Mouse (Mus musculus) CH12.LX (cell line): ENCODE results near the gene Tspo2. TPM values are rescaled to one million over a fixed set of nuclear protein-coding genes. Genes with fewer than 3 reads are reported as not detected.

ENCODE experiments used
- DNase-seq: peaks from one replicate; pipeline ENCODE4 v3.0.0-alpha.2; 2013; ENCODE audit errors: extremely low read depth
- H3K27ac ChIP-seq: 2 replicates; pipeline ENCODE4 v1.5.1; 2012; ENCODE audit warnings: low read depth, mild to moderate bottlenecking, control low read depth, moderate library complexity; ENCODE audit not compliant: insufficient read depth
- H3K27me3 ChIP-seq: replicated peaks from 2 replicates; pipeline ENCODE3; 2012; ENCODE audit warnings: inconsistent platforms
- H3K36me3 ChIP-seq, 2 experiments: replicated peaks in 1 of 2; 2 replicates each; pipeline versions ENCODE3 to v1.6.1; 2012; ENCODE audit warnings: inconsistent platforms in 1 of 2, low read length in 1 of 2, mild to moderate bottlenecking in 1 of 2, mixed read lengths in 1 of 2, moderate library complexity in 1 of 2; ENCODE audit not compliant: control insufficient read depth in 1 of 2, insufficient read depth in 1 of 2
- H3K4me1 ChIP-seq, 2 experiments: 2 replicates each; pipeline ENCODE4 v1.6.1; 2012; ENCODE audit warnings: inconsistent platforms in 1 of 2, moderate library complexity in 1 of 2; ENCODE audit not compliant: insufficient read depth in 2 of 2, control insufficient read depth in 1 of 2
- H3K4me2 ChIP-seq: 2 replicates; pipeline ENCODE4 v1.6.1; 2012; ENCODE audit warnings: low read depth, mild to moderate bottlenecking, control low read depth; ENCODE audit not compliant: poor library complexity, insufficient read depth, severe bottlenecking
- H3K4me3 ChIP-seq, 3 experiments: fragments of 150-350 bp in 1 of 3; sonication (generic) in 1 of 3; replicated peaks in 1 of 3; 2 replicates each; pipeline versions ENCODE3 to v1.5.1; 2011 to 2012; ENCODE audit warnings: low read depth in 2 of 3, low read length in 2 of 3, mild to moderate bottlenecking in 2 of 3, moderate library complexity in 2 of 3, control low read depth in 1 of 3, improper control_type of control experiment in 1 of 3, inconsistent platforms in 1 of 3, mixed read lengths in 1 of 3; ENCODE audit not compliant: poor library complexity in 1 of 3
- H3K79me2 ChIP-seq: replicated peaks from 2 replicates; pipeline ENCODE4 v1.6.1; 2012; ENCODE audit warnings: mild to moderate bottlenecking, moderate library complexity; ENCODE audit not compliant: control insufficient read depth, poor library complexity, insufficient read depth, severe bottlenecking; ENCODE audit errors: extremely low read depth
- H3K9ac ChIP-seq: 2 replicates; pipeline ENCODE4 v1.6.1; 2012; ENCODE audit warnings: low read depth, mild to moderate bottlenecking, control low read depth, moderate library complexity; ENCODE audit not compliant: insufficient read depth
- H3K9me3 ChIP-seq: replicated peaks from 2 replicates; pipeline ENCODE3; 2012; ENCODE audit warnings: low read length, inconsistent platforms, mixed read lengths
- BHLHE40 ChIP-seq: IDR thresholded peaks from 2 replicates; pipeline ENCODE4 v1.6.1; 2011; ENCODE audit warnings: mild to moderate bottlenecking, low read depth, low read length, improper control_type of control experiment
- CHD1 ChIP-seq: IDR thresholded peaks from 2 replicates; pipeline ENCODE4 v1.6.1; 2012; ENCODE audit warnings: low read depth, low read length, improper control_type of control experiment, inconsistent platforms
- CHD2 ChIP-seq: IDR thresholded peaks from 2 replicates; pipeline ENCODE4 v1.6.1; 2011; ENCODE audit warnings: low read length, improper control_type of control experiment
- CTCF ChIP-seq, 2 experiments: IDR thresholded peaks in 1 of 2; conservative IDR thresholded peaks in 1 of 2; 2 replicates each; pipeline ENCODE4 v1.5.1; 2011 to 2012; ENCODE audit warnings: low read depth in 2 of 2, low read length in 2 of 2, improper control_type of control experiment in 1 of 2, inconsistent platforms in 1 of 2, mild to moderate bottlenecking in 1 of 2, moderate library complexity in 1 of 2
- GABPA ChIP-seq: IDR thresholded peaks from 2 replicates; pipeline ENCODE4 v1.6.1; 2012; ENCODE audit warnings: low read depth, low read length, improper control_type of control experiment, inconsistent platforms; ENCODE audit not compliant: insufficient replicate concordance
- MEF2A ChIP-seq: IDR thresholded peaks from 2 replicates; pipeline ENCODE4 v1.6.1; 2014; ENCODE audit warnings: low read depth, mild to moderate bottlenecking, inconsistent platforms, low read length, improper control_type of control experiment, borderline replicate concordance
- MXI1 ChIP-seq: IDR thresholded peaks from 2 replicates; pipeline ENCODE4 v1.6.1; 2011; ENCODE audit warnings: mild to moderate bottlenecking, low read depth, low read length, improper control_type of control experiment
- NELFE ChIP-seq: IDR thresholded peaks from 2 replicates; pipeline ENCODE4 v1.6.1; 2011; ENCODE audit warnings: low read depth, low read length, improper control_type of control experiment
- PAX5 ChIP-seq: IDR thresholded peaks from 2 replicates; pipeline ENCODE4 v1.6.1; 2012; ENCODE audit warnings: low read length, inconsistent platforms, mixed read lengths
- POLR2A ChIP-seq: IDR thresholded peaks from 2 replicates; pipeline ENCODE4 v1.6.1; 2011; ENCODE audit warnings: low read depth, mild to moderate bottlenecking, improper control_type of control experiment, low read length
- POLR2AphosphoS2 ChIP-seq: IDR thresholded peaks from 2 replicates; pipeline ENCODE4 v1.6.1; 2011; ENCODE audit warnings: low read depth, low read length, improper control_type of control experiment
- RAD21 ChIP-seq: IDR thresholded peaks from 2 replicates; pipeline ENCODE4 v1.6.1; 2011; ENCODE audit warnings: low read depth, mild to moderate bottlenecking, low read length, improper control_type of control experiment, moderate library complexity
- TCF12 ChIP-seq: IDR thresholded peaks from 2 replicates; pipeline ENCODE4 v1.6.1; 2014; ENCODE audit warnings: low read depth, mild to moderate bottlenecking, inconsistent platforms, low read length, improper control_type of control experiment
- UBTF ChIP-seq: IDR thresholded peaks from 2 replicates; pipeline ENCODE4 v1.6.1; 2012; ENCODE audit warnings: low read depth, mild to moderate bottlenecking, inconsistent platforms, low read length, improper control_type of control experiment, moderate library complexity
- USF1 ChIP-seq: IDR thresholded peaks from 2 replicates; pipeline ENCODE4 v1.6.1; 2014; ENCODE audit warnings: low read depth, mild to moderate bottlenecking, inconsistent platforms, low read length, improper control_type of control experiment
- ZMIZ1 ChIP-seq: IDR thresholded peaks from 2 replicates; pipeline ENCODE4 v1.6.1; 2012; ENCODE audit warnings: low read depth, mild to moderate bottlenecking, inconsistent platforms, low read length, improper control_type of control experiment
- dilution Hi-C: fragments of 300-500 bp; cut with MboI; formaldehyde crosslinking; loops from 2 replicates; pipeline ENCODE4 v1.14.3; 2020; ENCODE audit warnings: low sequenced_read_pairs; ENCODE audit not compliant: extremely low pct_unique_long_range_greater_than_20kb, extremely low pct_ligation_motif_present
- in situ Hi-C: fragments of 300-500 bp; cut with MboI; formaldehyde crosslinking; loops from 3 replicates; pipeline ENCODE4 v1.14.3; 2019; ENCODE audit warnings: low sequenced_read_pairs, low pct_ligation_motif_present, low pct_unique_long_range_greater_than_20kb, mixed read lengths
- polyA plus RNA-seq: library from polyadenylated mRNA; unstranded; fragments of >175 nt; gene quantifications from 2 replicates; pipeline ENCODE4 v1.2.1, GENCODE M21; 2012; ENCODE audit warnings: low read depth; ENCODE audit not compliant: insufficient read length
- total RNA-seq, 2 experiments: library from RNA; depleted of rRNA; stranded (reverse); fragments of 300-350 nt in 1 of 2; fragments of >200 nt in 1 of 2; gene quantifications; 2 replicates each; pipeline ENCODE4 v1.2.3; 2012 to 2014

Tspo2 gene
- total and polyA plus RNA-seq, 3 experiments, result not detected

GRCm38 (mm10) chr17:48433689-48434330 lies 17.5 kb downstream of the Tspo2 start:
- Histone ChIP-seq H3K4me1 (peaks cover 0 to 9% of the 10 kb centered on the region in 2 experiments; a peak in 2 of 4 replicates), H3K27ac (no peak overlapping the region), H3K27me3 (peaks cover 2% of the 10 kb centered on the region), H3K79me2 (no peaks in the 10 kb centered on the region), H3K9ac (no peak overlapping the region), H3K9me3 (no peaks in the 10 kb centered on the region), H3K4me3 (no peak overlapping the region), H3K4me2 (no peak overlapping the region), H3K36me3 (no peaks in the 10 kb centered on the region)
- in situ Hi-C loops, result no loop called here
- dilution Hi-C loops, result no loop called here
- no peak for DNase-seq
- TF ChIP-seq CTCF (conservative IDR thresholded peaks at IDR 0.05 in 1 of 2, IDR thresholded peaks at IDR 0.05 in 1 of 2; ENCODE audit: low read depth in 2 of 2, low read length in 2 of 2) (peak in 1 of 2 experiments; percentile 26; a peak in 1 of 4 replicates), CHD1 (no peak), RAD21 (peak; percentile 12), MEF2A (no peak), NELFE (no peak), MXI1 (no peak)

GRCm38 (mm10) chr17:48433006-48433655 lies 18.2 kb downstream of the Tspo2 start:
- no peak overlapping the region for H3K4me2 ChIP-seq
- no peak overlapping the region for H3K4me3 ChIP-seq
- no peaks in the 10 kb centered on the region for H3K79me2 ChIP-seq
- dilution Hi-C loops (no loop called here), in situ Hi-C loops (no loop called here)
- DNase-seq, result no peak
- H3K27me3 ChIP-seq, result peaks cover 2% of the 10 kb centered on the region
- TF ChIP-seq POLR2A, result no peak
- no peak for TF ChIP-seq TCF12
- no peak for TF ChIP-seq PAX5
- TF ChIP-seq ZMIZ1, result no peak
- TF ChIP-seq MEF2A, result no peak
- TF ChIP-seq USF1, result no peak
- TF ChIP-seq BHLHE40, result no peak
- no peak for TF ChIP-seq CTCF (conservative IDR thresholded peaks at IDR 0.05 in 1 of 2, IDR thresholded peaks at IDR 0.05 in 1 of 2; ENCODE audit: low read depth in 2 of 2, low read length in 2 of 2)
- TF ChIP-seq UBTF, result no peak
- TF ChIP-seq CHD2, result no peak
- TF ChIP-seq POLR2AphosphoS2, result no peak
- TF ChIP-seq GABPA, result no peak
- TF ChIP-seq, all 38 proteins: peak for 0
- Histone ChIP-seq H3K9ac (no peak overlapping the region), H3K27ac (no peak overlapping the region), H3K36me3 (no peaks in the 10 kb centered on the region), H3K4me1 (peaks cover 0 to 14% of the 10 kb centered on the region in 2 experiments; a peak in 2 of 4 replicates), H3K9me3 (no peaks in the 10 kb centered on the region)
